Mouse (Mus musculus) thymus, adult 2 months (tissue): ENCODE results near the gene Brdt. TPM values are rescaled to one million over a fixed set of nuclear protein-coding genes. Genes with fewer than 3 reads are reported as not detected.

Experiments used
- DNase-seq: peaks from one replicate; pipeline ENCODE4 v3.0.0; 2021
- H3K27ac ChIP-seq: fragments of 200-500 bp; 2 replicates; pipeline ENCODE4 v1.5.1; 2012; ENCODE audit warnings: low read length, control low read depth; ENCODE audit not compliant: control insufficient read depth, insufficient read depth
- H3K27me3 ChIP-seq: fragments of 200-500 bp; 2 replicates; pipeline ENCODE4 v1.6.1; 2012; ENCODE audit warnings: mild to moderate bottlenecking, low read length, moderate library complexity, mixed read lengths; ENCODE audit not compliant: control insufficient read depth, insufficient read depth
- H3K36me3 ChIP-seq: fragments of 200-500 bp; 2 replicates; pipeline ENCODE4 v1.6.1; 2012; ENCODE audit warnings: mild to moderate bottlenecking, low read length, moderate library complexity; ENCODE audit not compliant: control insufficient read depth, insufficient read depth
- H3K4me1 ChIP-seq: fragments of 200-500 bp; replicated peaks from 2 replicates; pipeline ENCODE4 v1.6.1; 2012; ENCODE audit warnings: low read length; ENCODE audit not compliant: control insufficient read depth, insufficient read depth
- H3K4me3 ChIP-seq: fragments of 200-500 bp; 2 replicates; pipeline ENCODE4 v1.5.1; 2012; ENCODE audit warnings: mild to moderate bottlenecking, low read length, control low read depth, moderate library complexity; ENCODE audit not compliant: control insufficient read depth, insufficient read depth
- CTCF ChIP-seq: fragments of 200-500 bp; IDR thresholded peaks from 2 replicates; pipeline ENCODE4 v1.5.1; 2012; ENCODE audit warnings: mild to moderate bottlenecking, control low read depth, low read length, moderate library complexity, borderline replicate concordance; ENCODE audit not compliant: control insufficient read depth, poor library complexity, insufficient read depth; ENCODE audit errors: extremely low read depth
- POLR2A ChIP-seq: fragments of 200-500 bp; IDR thresholded peaks from 2 replicates; pipeline ENCODE4 v1.6.1; 2012; ENCODE audit warnings: mild to moderate bottlenecking, low read length, control low read depth, moderate library complexity; ENCODE audit not compliant: control insufficient read depth, poor library complexity, insufficient read depth; ENCODE audit errors: extremely low read depth
- WGBS: fragments of 180-500 bp; shearing (Covaris S2); methylation state at CpG from one replicate; pipeline ENCODE4 v1.1.7; 2018; 5-methylcytosine and 5-hydroxymethylcytosine counted together
- polyA plus RNA-seq: library from polyadenylated mRNA; depleted of rRNA; stranded (reverse); fragments of >200 nt; gene quantifications from 2 replicates; pipeline ENCODE4 v1.2.3, GENCODE M21; 2012

The Brdt gene
- polyA plus RNA-seq, 1 experiment = 4.9 TPM

GRCm38 (mm10) chr5:107405361-107405760 lies 74.4 kb downstream of the Brdt start:
- H3K4me3 ChIP-seq = no peak overlapping the region
- H3K27ac ChIP-seq = no peak overlapping the region
- H3K27me3 ChIP-seq = peaks cover 4% of the 10 kb centered on the region; the same call in 1 of the 2 replicates
- H3K4me1 ChIP-seq = peaks cover 13% of the 10 kb centered on the region; the same call in 1 of the 2 replicates
- WGBS = 99% methylated on average over 4 of the region's 4 CpGs
- TF ChIP-seq POLR2A (no peak), CTCF (no peak)
- DNase-seq = no peak
- no peaks in the 10 kb centered on the region for H3K36me3 ChIP-seq

DNA sequence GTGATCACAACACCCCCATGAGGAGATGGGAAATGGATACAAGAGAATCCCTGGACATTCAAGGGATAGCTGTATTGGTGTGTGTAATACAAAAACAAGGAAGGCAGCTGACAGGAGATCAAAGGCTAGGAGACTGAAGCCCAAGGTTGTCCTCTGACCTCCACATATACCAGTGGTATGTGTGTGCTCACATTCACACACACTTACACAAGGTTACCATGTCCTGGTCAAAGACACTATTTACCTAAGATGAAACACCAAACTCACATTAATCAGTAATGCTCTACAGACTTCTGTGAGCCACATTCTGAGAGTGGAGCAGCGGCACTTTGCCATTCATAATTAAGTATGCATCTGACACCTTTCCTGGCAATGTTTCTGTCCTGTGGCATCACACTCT lies 79.3 kb downstream of the Brdt start:
- no peak overlapping the region for H3K4me3 ChIP-seq
- H3K27ac ChIP-seq = no peak overlapping the region
- TF ChIP-seq POLR2A (no peak), CTCF (no peak)
- H3K4me1 ChIP-seq = no peaks in the 10 kb centered on the region
- H3K27me3 ChIP-seq = no peaks in the 10 kb centered on the region
- 95% methylated on average over 1 of the region's 1 CpGs for WGBS
- no peaks in the 10 kb centered on the region for H3K36me3 ChIP-seq
- DNase-seq = no peak

DNA sequence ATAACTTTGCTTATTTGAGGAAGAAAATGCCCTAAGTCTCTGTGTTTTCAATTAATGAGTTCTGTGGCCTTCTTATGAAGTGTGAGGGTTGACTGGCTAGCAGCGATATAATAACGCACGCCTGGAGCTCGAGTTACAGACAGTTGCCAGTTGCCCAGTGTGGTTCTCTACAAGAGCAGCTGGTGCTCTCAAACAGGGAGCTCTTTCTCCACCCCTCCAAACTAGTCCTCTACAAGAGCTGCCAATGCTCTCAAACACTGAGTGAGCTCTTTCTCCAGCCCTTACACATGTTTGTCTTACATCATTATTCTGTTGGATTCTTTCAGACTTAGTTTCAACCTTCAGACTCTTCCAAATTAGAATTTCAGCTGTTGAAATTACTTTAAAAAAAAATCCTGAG lies 80.4 kb downstream of the Brdt start:
- H3K36me3 ChIP-seq = no peaks in the 10 kb centered on the region
- 89% methylated on average over 4 of the region's 4 CpGs for WGBS
- no peak overlapping the region for H3K4me3 ChIP-seq
- H3K27me3 ChIP-seq = no peaks in the 10 kb centered on the region
- TF ChIP-seq CTCF = no peak
- TF ChIP-seq POLR2A = no peak
- no peaks in the 10 kb centered on the region for H3K4me1 ChIP-seq
- H3K27ac ChIP-seq = no peak overlapping the region
- no peak for DNase-seq

DNA sequence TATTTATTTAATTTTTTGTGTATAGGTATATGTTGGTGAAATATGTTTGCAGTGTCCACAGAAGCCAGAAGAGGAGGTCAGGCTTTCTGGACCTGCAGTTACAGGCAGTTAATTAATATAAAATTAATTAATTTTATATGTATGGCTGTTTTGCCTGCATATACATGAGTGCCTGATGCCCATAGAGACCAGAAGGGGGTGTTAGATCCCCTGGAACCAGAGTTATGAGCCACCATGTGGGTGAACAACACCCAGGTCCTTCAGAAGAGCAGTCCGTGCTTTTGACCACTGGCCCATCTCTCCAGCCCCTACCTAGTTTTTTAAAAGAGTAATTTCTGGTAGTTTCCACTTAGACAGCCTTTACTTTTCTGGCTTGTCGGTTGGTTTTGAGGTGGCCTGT lies 81.3 kb downstream of the Brdt start:
- H3K4me3 ChIP-seq = no peak overlapping the region
- H3K27ac ChIP-seq = no peak overlapping the region
- no peaks in the 10 kb centered on the region for H3K36me3 ChIP-seq
- 91% methylated on average over 2 of the region's 2 CpGs for WGBS
- TF ChIP-seq CTCF = no peak
- no peak for TF ChIP-seq POLR2A
- DNase-seq = no peak
- no peaks in the 10 kb centered on the region for H3K27me3 ChIP-seq
- no peaks in the 10 kb centered on the region for H3K4me1 ChIP-seq

- no peaks in the 10 kb centered on the region for H3K36me3 ChIP-seq
- H3K27ac ChIP-seq = no peak overlapping the region
- WGBS = 98% methylated on average over 2 of the region's 2 CpGs
- TF ChIP-seq POLR2A = no peak
- no peak for TF ChIP-seq CTCF
- no peak overlapping the region for H3K4me3 ChIP-seq
- no peaks in the 10 kb centered on the region for H3K27me3 ChIP-seq
- DNase-seq = no peak
- H3K4me1 ChIP-seq = no peaks in the 10 kb centered on the region
Observed at GRCm38 (mm10) chr5:107415098-107415497, 84.1 kb downstream of the Brdt start.

GRCm38 (mm10) chr5:107421676-107422075 lies 90.7 kb downstream of the Brdt start:
- 55% methylated on average over 1 of the region's 1 CpGs for WGBS
- Histone ChIP-seq H3K27me3 (no peaks in the 10 kb centered on the region), H3K27ac (no peak overlapping the region), H3K4me3 (no peak overlapping the region), H3K4me1 (no peaks in the 10 kb centered on the region), H3K36me3 (no peaks in the 10 kb centered on the region)
- DNase-seq = no peak
- TF ChIP-seq CTCF = no peak
- TF ChIP-seq POLR2A = no peak

GRCm38 (mm10) chr5:107431249-107431648 lies 100.3 kb downstream of the Brdt start, which contains the start of gene Lpcat2b:
Gene Lpcat2b, plus strand, starts transcription at chr5:107431549.
- DNase-seq = no peak
- Histone ChIP-seq H3K27ac (no peak within 1 kb of the TSS), H3K4me1 (no peaks in the 10 kb centered on the region), H3K27me3 (no peaks in the 10 kb centered on the region), H3K36me3 (no peaks in the 10 kb centered on the region), H3K4me3 (no peak within 1 kb of the TSS)
- WGBS = 85% methylated on average over 3 of the region's 3 CpGs
- no peak for TF ChIP-seq POLR2A
- TF ChIP-seq CTCF = no peak
